Mouse (Mus musculus) spleen, adult 2 months (tissue): ENCODE data around the gene Aldh3b2. TPM values are rescaled to one million over a fixed set of nuclear protein-coding genes. Genes with fewer than 3 reads are reported as not detected.
A peak's percentile ranks its signal among the peaks of the same experiment; 100 is the strongest.

Source experiments
- DNase-seq, 2 experiments: peaks; one replicate each; pipeline versions ENCODE4 v3.0.0 to v3.0.0-alpha.2; 2012 to 2021; ENCODE audit warnings: low spot score in 2 of 2, low read depth in 1 of 2
- H3K27ac ChIP-seq: fragments of 200-500 bp; 2 replicates; pipeline ENCODE4 v1.5.1; 2012; ENCODE audit warnings: low read length, inconsistent platforms; ENCODE audit not compliant: insufficient read depth
- H3K27me3 ChIP-seq: fragments of 200-500 bp; 2 replicates; pipeline ENCODE4 v1.6.1; 2012; ENCODE audit warnings: mild to moderate bottlenecking, moderate library complexity, low read length, inconsistent platforms; ENCODE audit not compliant: control insufficient read depth, insufficient read depth
- H3K36me3 ChIP-seq: fragments of 200-500 bp; 2 replicates; pipeline ENCODE4 v1.6.1; 2012; ENCODE audit warnings: mild to moderate bottlenecking, low read length, inconsistent platforms; ENCODE audit not compliant: control insufficient read depth, insufficient read depth
- H3K4me1 ChIP-seq: fragments of 200-500 bp; 2 replicates; pipeline ENCODE4 v1.6.1; 2011; ENCODE audit warnings: inconsistent platforms; ENCODE audit not compliant: control insufficient read depth, insufficient read depth, insufficient read length
- H3K4me3 ChIP-seq: fragments of 200-500 bp; 2 replicates; pipeline ENCODE4 v1.5.1; 2011; ENCODE audit warnings: mild to moderate bottlenecking, inconsistent platforms; ENCODE audit not compliant: insufficient read depth, insufficient read length; ENCODE audit errors: extremely low read depth
- CTCF ChIP-seq: fragments of 200-500 bp; IDR thresholded peaks from 2 replicates; pipeline ENCODE4 v1.5.1; 2011; ENCODE audit warnings: mild to moderate bottlenecking, inconsistent platforms; ENCODE audit not compliant: insufficient read depth, insufficient read length, insufficient replicate concordance; ENCODE audit errors: extremely low read depth
- POLR2A ChIP-seq: fragments of 200-500 bp; IDR thresholded peaks from 2 replicates; pipeline ENCODE4 v1.6.1; 2011; ENCODE audit warnings: low read depth, low read length, inconsistent platforms
- WGBS: fragments of 180-500 bp; shearing (Covaris S2); methylation state at CpG from one replicate; pipeline ENCODE4 v1.1.7; 2018; 5-methylcytosine and 5-hydroxymethylcytosine counted together
- polyA plus RNA-seq: library from polyadenylated mRNA; depleted of rRNA; stranded (reverse); fragments of >200 nt; gene quantifications from 2 replicates; pipeline ENCODE4 v1.2.3, GENCODE M21; 2012

Gene Aldh3b2
- polyA plus RNA-seq, 1 experiment = 0.65 TPM

DNA sequence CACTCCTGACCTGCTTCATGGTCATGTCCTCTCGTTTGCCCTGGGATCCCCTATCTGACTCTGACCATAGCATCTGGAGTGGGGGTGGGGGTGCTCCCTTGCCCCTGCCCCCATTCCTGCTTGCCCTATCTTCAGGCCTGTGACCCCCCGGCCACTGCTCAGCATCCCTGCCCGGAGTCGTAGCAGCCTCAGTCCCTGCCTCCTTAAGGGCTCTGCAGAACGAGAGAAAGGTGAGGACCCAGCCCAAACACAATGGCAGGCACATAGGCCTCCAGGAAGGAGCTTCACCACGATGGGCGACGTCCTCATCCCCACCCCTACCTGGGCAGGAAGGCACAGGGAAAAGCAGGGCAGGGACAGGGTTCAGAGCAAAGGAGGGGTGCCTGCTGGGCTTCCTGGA, 26.2 kb downstream of the Aldh3b2 start:
- no peak for DNase-seq
- Histone ChIP-seq H3K27ac (no peak overlapping the region), H3K4me1 (peaks cover 4% of the 10 kb centered on the region; the same call in 1 of the 2 replicates), H3K4me3 (no peak overlapping the region), H3K27me3 (no peaks in the 10 kb centered on the region), H3K36me3 (no peaks in the 10 kb centered on the region)
- TF ChIP-seq CTCF = no peak
- no peak for TF ChIP-seq POLR2A
- WGBS = 83% methylated on average over 8 of the region's 8 CpGs

DNA sequence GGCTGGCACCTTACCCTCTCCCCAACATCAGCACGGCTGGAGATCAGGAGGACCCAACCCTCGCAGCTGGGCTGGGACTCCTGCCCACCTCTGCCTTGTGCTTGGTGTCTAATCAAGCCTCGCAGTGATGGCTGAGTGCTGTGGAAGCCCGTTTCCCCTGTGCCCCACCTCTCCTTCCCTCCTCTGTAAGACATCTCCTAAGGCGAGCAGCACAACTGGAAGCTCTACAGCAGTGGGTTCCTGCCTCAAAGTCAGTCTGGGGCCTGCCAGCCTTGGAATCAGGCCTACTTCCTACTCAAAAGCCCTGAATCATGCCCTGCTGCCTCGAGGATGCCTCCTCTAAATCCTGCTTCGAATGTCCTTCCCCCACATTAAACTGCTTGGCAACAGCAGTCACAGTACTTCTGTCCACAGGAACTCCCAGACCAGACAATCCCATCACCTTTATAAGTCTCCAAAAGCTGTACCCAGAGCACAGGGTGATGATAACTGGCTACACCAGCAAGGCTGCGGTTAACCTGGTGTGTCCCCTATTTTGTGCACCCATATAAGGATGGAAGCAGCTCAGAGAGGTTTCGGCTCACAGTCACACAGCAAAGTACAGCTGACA, 27.1 kb downstream of the Aldh3b2 start:
- no peaks in the 10 kb centered on the region for H3K27me3 ChIP-seq
- no peak for DNase-seq
- H3K36me3 ChIP-seq = no peaks in the 10 kb centered on the region
- TF ChIP-seq CTCF = no peak
- TF ChIP-seq POLR2A = no peak
- peak overlapping the region; percentile 42; the same call in 1 of the 2 replicates for H3K27ac ChIP-seq
- 59% methylated on average over 9 of the region's 9 CpGs for WGBS
- H3K4me3 ChIP-seq = no peak overlapping the region
- H3K4me1 ChIP-seq = peaks cover 4% of the 10 kb centered on the region; the same call in 1 of the 2 replicates

DNA sequence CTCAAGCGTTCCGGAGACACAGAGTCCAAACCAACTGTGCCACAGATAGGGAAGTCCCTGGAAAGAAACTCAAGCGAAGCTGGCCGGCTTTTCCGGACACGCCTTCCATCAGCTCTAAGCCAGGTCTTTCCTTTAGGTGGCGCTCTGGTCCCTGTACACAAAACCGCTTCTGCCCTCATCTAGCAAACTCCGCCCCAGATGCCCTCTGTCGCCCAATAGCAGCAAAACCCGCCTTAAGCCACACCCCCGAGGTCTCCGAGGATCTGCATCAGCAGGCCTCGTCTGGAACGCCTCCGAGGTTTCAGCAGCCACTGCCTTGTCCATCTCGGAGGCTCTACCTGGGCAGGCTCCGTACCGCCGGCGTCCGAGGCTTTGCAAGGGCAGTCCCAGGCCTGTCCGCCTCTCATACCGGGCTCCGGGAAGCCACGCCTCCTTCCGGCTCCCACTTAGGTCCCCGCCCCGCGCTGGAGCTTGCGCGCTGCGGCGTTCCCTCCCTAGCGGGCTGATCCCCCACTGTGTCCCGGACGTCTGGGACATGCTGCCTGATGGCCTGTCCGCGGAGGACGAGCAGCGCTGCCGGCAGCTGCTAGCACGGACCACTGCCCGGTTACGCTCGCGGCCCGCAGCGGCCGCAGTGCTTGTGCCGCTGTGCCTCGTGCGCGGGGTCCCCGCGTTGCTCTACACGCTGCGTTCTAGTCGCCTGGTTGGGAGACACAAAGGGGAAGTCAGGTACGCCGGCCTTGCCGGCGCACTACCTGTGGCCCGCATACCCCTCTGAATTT, 28.2 kb downstream of the Aldh3b2 start, which contains the start of the genes Nudt8 and Gm49405:
Gene Nudt8 (plus strand): TSS at position 462 of the 782 bp plus-strand sequence.
Gene Gm49405 (plus strand): TSS at position 508 of the 782 bp plus-strand sequence.
- under 1% methylated on average over 64 of the region's 64 CpGs for WGBS
- peak within 1 kb of the TSS; percentile 84 for H3K4me3 ChIP-seq
- TF ChIP-seq POLR2A (peak; percentile 88), CTCF (peak; percentile 73)
- H3K27ac ChIP-seq = peak within 1 kb of the TSS; percentile 93
- H3K4me1 ChIP-seq = peaks cover 4% of the 10 kb centered on the region; the same call in 1 of the 2 replicates
- H3K36me3 ChIP-seq = 0 out of 2 replicates have a peak, but pooled peaks cover under 1% of the 10 kb centered on the region
- no peaks in the 10 kb centered on the region for H3K27me3 ChIP-seq
- DNase-seq = peak; percentile 91 to 95

DNA sequence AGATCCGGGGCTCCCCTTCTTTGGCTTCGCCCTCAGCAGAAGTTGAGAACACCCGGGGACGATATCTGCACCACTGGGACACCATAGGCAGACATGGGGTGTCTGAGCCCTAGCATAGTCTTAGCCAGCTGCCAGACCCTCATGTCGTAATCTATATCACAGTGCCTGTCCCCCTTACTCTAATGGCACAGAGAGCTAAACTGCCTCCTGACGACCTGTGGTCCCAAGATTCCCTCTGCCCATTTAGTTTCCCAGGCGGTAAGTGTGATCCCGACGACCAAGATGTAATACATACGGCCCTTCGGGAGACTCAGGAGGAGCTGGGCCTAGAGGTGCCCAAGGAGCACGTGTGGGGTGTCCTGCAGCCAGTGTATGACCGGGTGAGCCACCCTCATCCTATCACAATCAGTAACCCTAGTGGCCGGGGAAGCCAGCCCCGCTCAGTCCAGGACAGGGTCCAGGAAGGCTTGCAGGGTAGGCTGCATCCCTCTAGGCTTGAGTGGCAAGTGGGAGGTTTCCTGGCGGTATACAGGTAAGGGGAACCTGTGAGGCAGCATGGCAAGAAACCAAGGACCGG, 28.9 kb downstream of the Aldh3b2 start:
- TF ChIP-seq CTCF = no peak
- no peak for TF ChIP-seq POLR2A
- DNase-seq = no peak
- H3K4me3 ChIP-seq = peak overlapping the region; percentile 84
- H3K4me1 ChIP-seq = peaks cover 4% of the 10 kb centered on the region; the same call in 1 of the 2 replicates
- no peaks in the 10 kb centered on the region for H3K27me3 ChIP-seq
- 41% methylated on average over 17 of the region's 17 CpGs for WGBS
- H3K36me3 ChIP-seq = peaks cover 4% of the 10 kb centered on the region; the same call in 1 of the 2 replicates
- peak overlapping the region; percentile 93 for H3K27ac ChIP-seq

DNA sequence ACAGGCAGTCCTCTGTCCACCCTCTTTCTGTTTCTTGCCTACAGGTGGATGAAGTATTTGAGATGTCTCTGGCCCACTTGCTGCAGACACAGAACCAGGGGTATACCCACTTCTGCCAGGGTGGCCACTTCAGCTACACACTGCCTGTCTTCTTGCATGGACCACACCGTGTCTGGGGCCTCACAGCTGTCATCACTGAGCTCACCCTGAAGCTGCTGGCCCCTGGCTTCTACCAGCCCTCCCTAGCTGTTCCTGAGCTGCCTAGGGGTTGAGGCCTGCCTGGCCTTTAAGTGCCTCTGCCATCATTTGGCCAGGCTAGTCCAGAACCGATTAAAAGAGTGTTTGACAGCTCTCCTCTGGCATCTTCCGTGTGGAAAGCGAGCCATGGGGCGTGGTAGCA, 29.6 kb downstream of the Aldh3b2 start:
- peaks cover 4% of the 10 kb centered on the region; the same call in 1 of the 2 replicates for H3K4me1 ChIP-seq
- 94% methylated on average over 5 of the region's 5 CpGs for WGBS
- no peak for TF ChIP-seq CTCF
- TF ChIP-seq POLR2A = no peak

DNA sequence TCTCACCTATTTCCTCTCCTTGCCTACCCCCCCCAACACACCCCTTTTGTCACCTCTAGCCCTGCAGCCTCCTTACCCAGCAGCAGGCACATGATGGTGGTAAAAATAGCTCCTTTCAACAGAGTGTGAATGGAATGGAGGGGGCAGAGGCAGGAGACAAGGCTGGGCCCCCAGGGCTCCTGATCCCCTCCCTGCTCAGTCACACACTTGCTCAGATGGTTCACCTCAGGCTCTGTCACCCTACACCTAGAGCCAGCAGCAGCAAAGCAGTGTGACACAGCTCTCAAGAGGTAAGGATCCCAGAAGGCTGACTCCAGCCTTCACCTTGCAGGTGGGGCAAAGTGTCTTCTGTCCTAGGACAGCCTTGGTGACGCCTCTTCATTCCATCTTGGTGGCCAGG, 31.0 kb downstream of the Aldh3b2 start, which contains the start of gene Doc2g:
Gene Doc2g (plus strand): TSS at position 202 of the 400 bp plus-strand sequence.
- no peak within 1 kb of the TSS for H3K4me3 ChIP-seq
- H3K36me3 ChIP-seq = peaks cover 16% of the 10 kb centered on the region
- H3K4me1 ChIP-seq = peaks cover 4% of the 10 kb centered on the region; the same call in 1 of the 2 replicates
- DNase-seq = no peak
- no peaks in the 10 kb centered on the region for H3K27me3 ChIP-seq
- H3K27ac ChIP-seq = no peak within 1 kb of the TSS
- WGBS = 86% methylated on average over 1 of the region's 1 CpGs
- no peak for TF ChIP-seq POLR2A
- TF ChIP-seq CTCF = no peak

More for the DNA sequence above, 29.6 kb downstream of the Aldh3b2 start:
- H3K27ac ChIP-seq = no peak overlapping the region
- DNase-seq = no peak
- H3K27me3 ChIP-seq = no peaks in the 10 kb centered on the region
- no peak overlapping the region for H3K4me3 ChIP-seq
- peaks cover 8% of the 10 kb centered on the region for H3K36me3 ChIP-seq
